Mouse (Mus musculus) kidney, embryonic 14.5 days (tissue): ENCODE data around the gene Gpc2. TPM values are rescaled to one million over a fixed set of nuclear protein-coding genes. Genes with fewer than 3 reads are reported as not detected.

Source experiments
- ATAC-seq: fragments of 200-750 bp; cut with Nextera tagmentation; 2 replicates; pipeline ENCODE4 v1.8.0; 2017; ENCODE audit warnings: moderate number of reproducible peaks, mild to moderate bottlenecking, moderate TSS enrichment, moderate library complexity; ENCODE audit not compliant: low FRiP score, low TSS enrichment
- H3K27ac ChIP-seq: fragments of 300-500 bp; sonication (generic); 2 replicates; pipeline ENCODE4 v1.5.1; 2014; ENCODE audit warnings: low read depth, mild to moderate bottlenecking, low read length, moderate library complexity, mixed read lengths
- H3K27me3 ChIP-seq: fragments of 300-500 bp; sonication (generic); 2 replicates; pipeline ENCODE4 v1.6.1; 2014; ENCODE audit warnings: mild to moderate bottlenecking, low read length; ENCODE audit not compliant: control insufficient read depth, insufficient read depth
- H3K36me3 ChIP-seq: fragments of 300-500 bp; sonication (generic); 2 replicates; pipeline ENCODE4 v1.6.1; 2014; ENCODE audit warnings: low read length, mixed read lengths; ENCODE audit not compliant: control insufficient read depth, insufficient read depth
- H3K4me1 ChIP-seq: fragments of 300-500 bp; sonication (generic); 2 replicates; pipeline ENCODE4 v1.6.1; 2014; ENCODE audit warnings: low read length, mixed read lengths; ENCODE audit not compliant: control insufficient read depth, insufficient read depth
- H3K4me2 ChIP-seq: fragments of 300-500 bp; sonication (generic); replicated peaks from 2 replicates; pipeline ENCODE4 v1.6.1; 2014; ENCODE audit warnings: low read depth, mild to moderate bottlenecking, low read length
- H3K4me3 ChIP-seq: fragments of 300-500 bp; sonication (generic); 2 replicates; pipeline ENCODE4 v1.5.1; 2014; ENCODE audit warnings: mild to moderate bottlenecking, low read length
- H3K9ac ChIP-seq: fragments of 300-500 bp; sonication (generic); 2 replicates; pipeline ENCODE4 v1.6.1; 2014; ENCODE audit warnings: low read depth, mild to moderate bottlenecking, low read length, moderate library complexity
- H3K9me3 ChIP-seq: fragments of 300-500 bp; sonication (generic); 2 replicates; pipeline ENCODE4 v1.6.1; 2016; ENCODE audit warnings: low read length; ENCODE audit not compliant: control insufficient read depth
- WGBS: fragments of 180-500 bp; shearing (Covaris S2); extraction: QIAGEN DNeasy Blood & Tissue Kit; methylation state at CpG from one replicate; pipeline ENCODE4 v1.1.7; 2014; 5-methylcytosine and 5-hydroxymethylcytosine counted together
- polyA plus RNA-seq: library from polyadenylated mRNA; unstranded; fragments of >200 nt; fragmentation: Nextera tagmentation; extraction: Ambion mirVana; gene quantifications from 2 replicates; pipeline ENCODE4 v1.2.1, GENCODE M21; 2014

Gene Gpc2
- polyA plus RNA-seq, 1 experiment from 2014 or later, result 5.1 TPM

DNA sequence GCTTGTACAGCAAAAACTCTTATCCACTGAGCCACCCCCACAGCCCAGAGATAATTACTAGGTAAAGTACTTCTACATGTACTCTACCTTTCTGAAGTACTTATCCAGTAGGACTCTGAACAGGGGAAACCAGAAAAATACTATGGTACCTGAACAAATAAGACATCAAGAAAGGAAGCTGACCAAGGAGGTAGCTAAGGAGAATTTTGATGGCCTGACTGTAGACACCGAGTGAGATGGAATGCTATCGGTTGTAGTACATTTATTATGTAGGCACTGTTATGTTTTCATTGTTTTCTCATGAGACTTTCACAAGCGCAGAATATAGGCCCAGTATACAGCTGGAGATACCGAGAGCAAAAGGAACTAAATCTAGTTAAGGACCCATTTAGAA is 22.2 kb downstream of the Gpc2 start:
- Histone ChIP-seq H3K4me2 (no peak overlapping the region), H3K9me3 (no peaks in the 10 kb centered on the region), H3K9ac (no peak overlapping the region), H3K4me1 (peaks cover 14% of the 10 kb centered on the region; the same call in 1 of the 2 replicates), H3K27me3 (no peaks in the 10 kb centered on the region), H3K36me3 (peaks cover 37% of the 10 kb centered on the region), H3K4me3 (no peak overlapping the region), H3K27ac (no peak overlapping the region)
- 96% methylated on average over 4 of the region's 4 CpGs for WGBS
- ATAC-seq, result no peak

DNA sequence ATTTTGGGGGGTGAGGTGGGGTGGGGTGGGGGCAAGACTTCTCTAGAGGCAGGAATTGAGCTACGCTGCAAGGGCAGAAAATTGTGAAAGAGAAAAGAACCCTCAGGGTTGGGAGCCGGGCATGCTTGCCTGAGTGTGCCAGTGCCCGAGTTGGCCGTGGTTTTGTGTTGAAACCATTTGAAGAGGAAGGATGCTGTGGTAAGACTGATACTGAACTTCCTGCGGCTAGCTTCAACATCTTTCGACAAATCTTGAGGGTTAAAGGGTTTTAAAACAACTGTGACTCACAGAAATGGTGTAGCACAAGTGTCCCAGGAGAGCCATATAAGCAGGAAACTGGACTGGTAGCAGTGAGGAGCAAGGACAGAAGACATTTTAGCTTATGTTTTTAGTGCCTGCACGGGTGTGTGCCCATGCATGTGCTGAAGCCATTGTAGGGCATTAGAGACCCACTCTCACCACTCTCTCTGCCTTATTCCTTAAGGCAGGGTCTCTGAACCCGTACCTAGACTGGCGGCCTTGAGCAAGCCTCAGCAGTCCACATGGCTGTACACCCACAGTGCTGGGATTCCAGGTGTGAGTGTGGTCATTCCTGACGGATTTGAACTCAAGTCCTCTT is 22.7 kb downstream of the Gpc2 start:
- no peak overlapping the region for H3K27ac ChIP-seq
- no peak overlapping the region for H3K4me2 ChIP-seq
- H3K36me3 ChIP-seq, result peaks cover 36% of the 10 kb centered on the region
- H3K4me3 ChIP-seq, result no peak overlapping the region
- ATAC-seq, result no peak
- H3K9me3 ChIP-seq, result no peaks in the 10 kb centered on the region
- 93% methylated on average over 10 of the region's 10 CpGs for WGBS
- H3K27me3 ChIP-seq, result no peaks in the 10 kb centered on the region
- H3K4me1 ChIP-seq, result peaks cover 10% of the 10 kb centered on the region; the same call in 1 of the 2 replicates
- H3K9ac ChIP-seq, result no peak overlapping the region

DNA sequence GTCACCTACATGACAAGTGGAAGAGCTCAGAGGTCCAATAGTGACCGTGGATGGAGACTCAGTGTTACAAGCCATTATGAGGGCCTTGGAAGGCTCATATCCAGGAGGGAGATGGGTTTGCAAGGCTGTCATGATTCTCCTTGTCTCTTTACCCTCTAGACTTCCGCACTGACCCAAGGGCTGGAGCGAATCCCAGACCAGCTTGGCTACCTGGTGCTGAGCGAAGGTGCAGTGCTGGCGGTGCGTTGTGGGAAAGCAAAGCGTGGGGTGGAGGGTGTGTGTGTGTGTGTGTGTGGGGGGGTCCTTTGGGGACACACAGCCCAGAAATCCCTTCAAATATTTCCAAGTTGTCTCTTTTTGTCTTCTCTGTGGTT is 23.7 kb downstream of the Gpc2 start:
- Histone ChIP-seq H3K27me3 (no peaks in the 10 kb centered on the region), H3K9me3 (no peaks in the 10 kb centered on the region), H3K36me3 (peaks cover 26% of the 10 kb centered on the region), H3K9ac (peak overlapping the region; percentile 68), H3K4me3 (peak overlapping the region; percentile 73), H3K4me1 (peaks cover 10% of the 10 kb centered on the region; the same call in 1 of the 2 replicates), H3K4me2 (peak overlapping the region; percentile 55), H3K27ac (peak overlapping the region; percentile 67; the same call in 1 of the 2 replicates)
- no peak; the same call in 1 of the 2 replicates for ATAC-seq
- 17% methylated on average over 7 of the region's 7 CpGs for WGBS

DNA sequence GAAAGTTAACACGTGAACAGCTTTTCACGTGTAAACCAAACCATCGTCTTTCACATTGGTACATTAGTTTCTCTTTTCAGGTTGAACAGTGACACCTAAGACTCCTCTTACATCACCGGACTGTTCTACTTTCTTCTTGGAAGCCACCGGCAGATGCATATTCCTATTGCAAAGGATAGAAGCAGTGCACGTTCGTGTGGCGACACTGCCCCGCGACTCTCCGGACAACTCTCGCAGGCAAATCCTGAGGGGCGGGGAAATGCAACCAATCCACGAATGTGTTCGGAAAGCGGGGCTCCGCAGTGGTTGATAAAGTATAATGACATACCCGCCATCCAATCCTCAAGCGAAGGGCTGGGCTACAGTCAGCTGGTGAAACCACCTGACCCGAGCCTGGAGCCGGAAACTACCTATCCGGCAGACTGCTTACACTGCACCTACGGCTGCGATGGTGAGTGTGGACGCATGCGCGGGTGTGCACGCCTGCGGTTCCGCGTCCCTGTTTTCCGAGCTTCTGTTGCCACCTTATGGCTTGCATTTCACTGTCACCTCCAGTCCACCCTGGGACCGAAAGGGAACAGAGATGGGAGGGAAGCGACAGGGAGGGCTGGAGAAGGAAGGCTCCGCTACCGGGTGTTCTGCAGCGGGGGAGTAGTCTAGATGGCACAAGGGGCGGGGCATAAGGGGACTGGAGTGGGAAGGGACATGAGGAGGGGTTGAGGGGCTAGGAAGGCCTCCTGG is 24.3 kb downstream of the Gpc2 start, which contains the start of gene Lamtor4:
Gene Lamtor4 (plus strand): TSS at position 130 of the 741 bp plus-strand sequence.
- peak within 1 kb of the TSS; percentile 73 for H3K4me3 ChIP-seq
- H3K36me3 ChIP-seq, result peaks cover 20% of the 10 kb centered on the region
- H3K4me2 ChIP-seq, result peak within 1 kb of the TSS; percentile 55
- H3K9ac ChIP-seq, result peak within 1 kb of the TSS; percentile 68
- WGBS, result under 1% methylated on average over 38 of the region's 38 CpGs
- peak; percentile 100 for ATAC-seq
- H3K9me3 ChIP-seq, result no peaks in the 10 kb centered on the region
- peaks cover 10% of the 10 kb centered on the region; the same call in 1 of the 2 replicates for H3K4me1 ChIP-seq
- H3K27me3 ChIP-seq, result no peaks in the 10 kb centered on the region
- H3K27ac ChIP-seq, result peak within 1 kb of the TSS; percentile 67; the same call in 1 of the 2 replicates

DNA sequence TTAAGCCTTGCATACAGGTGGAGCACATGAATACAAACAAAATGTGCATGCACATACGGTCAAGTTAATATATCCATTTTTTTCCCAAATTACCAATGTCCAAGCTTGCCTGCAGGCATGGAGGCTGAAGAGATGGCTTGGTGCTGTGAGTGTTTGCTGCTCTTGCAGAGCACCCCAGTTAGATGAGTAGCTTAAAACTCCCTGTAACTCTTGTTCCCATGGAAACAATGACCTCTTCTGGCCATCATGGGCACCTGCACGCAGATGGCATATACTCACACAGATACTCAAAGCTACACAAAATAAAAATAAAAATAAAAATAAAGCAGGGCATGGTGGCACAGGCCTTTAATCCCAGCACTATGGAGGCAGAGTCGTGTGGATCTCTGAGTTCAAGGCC is 26.7 kb downstream of the Gpc2 start:
- Histone ChIP-seq H3K9me3 (no peaks in the 10 kb centered on the region), H3K9ac (no peak overlapping the region), H3K4me2 (no peak overlapping the region), H3K36me3 (no peaks in the 10 kb centered on the region), H3K4me1 (peaks cover 10% of the 10 kb centered on the region; the same call in 1 of the 2 replicates), H3K27me3 (no peaks in the 10 kb centered on the region), H3K27ac (no peak overlapping the region), H3K4me3 (no peak overlapping the region)
- ATAC-seq, result no peak
- WGBS, result 93% methylated on average over 3 of the region's 3 CpGs

DNA sequence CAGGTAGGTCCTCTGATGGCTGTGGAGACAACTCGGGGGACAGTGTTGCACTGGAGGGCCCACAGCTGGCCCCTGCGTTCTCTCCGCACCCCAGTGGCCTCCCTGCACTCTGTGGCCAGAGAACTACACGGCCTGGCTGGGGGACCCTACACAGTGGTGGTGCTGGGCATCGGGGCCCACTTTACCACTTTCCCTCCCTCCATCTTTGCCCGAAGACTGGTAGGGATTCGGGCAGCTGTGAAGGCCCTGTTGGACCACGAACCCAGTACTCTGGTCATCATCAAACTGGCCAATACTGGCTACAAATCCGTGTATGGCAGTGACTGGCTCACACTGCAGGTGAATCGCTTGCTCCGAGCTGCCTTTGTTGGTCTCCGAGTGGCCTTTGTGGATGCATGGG is 28.7 kb downstream of the Gpc2 start:
- Histone ChIP-seq H3K9ac (no peak overlapping the region), H3K27ac (no peak overlapping the region), H3K36me3 (no peaks in the 10 kb centered on the region), H3K4me2 (no peak overlapping the region), H3K9me3 (no peaks in the 10 kb centered on the region), H3K27me3 (no peaks in the 10 kb centered on the region), H3K4me1 (peaks cover 7% of the 10 kb centered on the region; the same call in 1 of the 2 replicates), H3K4me3 (no peak overlapping the region)
- WGBS, result 87% methylated on average over 12 of the region's 12 CpGs
- no peak for ATAC-seq

DNA sequence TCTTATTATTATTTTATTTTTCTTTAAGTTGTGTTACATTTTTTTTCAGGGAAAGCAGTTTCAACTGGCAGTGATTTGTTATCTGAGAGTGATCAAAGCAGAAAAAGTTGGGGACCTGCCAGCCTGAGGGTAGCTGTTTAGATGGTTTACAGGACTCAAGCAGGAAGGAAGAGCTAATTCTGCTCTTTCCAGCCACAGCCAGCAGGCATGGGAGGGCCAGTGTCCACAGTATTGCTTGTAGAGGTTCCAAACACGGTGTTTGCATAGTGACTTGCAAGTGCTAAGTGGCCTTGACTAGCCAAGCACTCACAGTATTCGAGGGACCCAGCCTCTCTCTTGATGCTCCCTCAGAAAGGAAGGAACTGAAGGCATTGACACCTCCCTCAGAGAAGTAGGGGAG is 38.3 kb downstream of the Gpc2 start:
- no peak overlapping the region for H3K4me3 ChIP-seq
- H3K4me2 ChIP-seq, result no peak overlapping the region
- 42% methylated on average over 2 of the region's 2 CpGs for WGBS
- H3K27ac ChIP-seq, result no peak overlapping the region
- H3K4me1 ChIP-seq, result no peaks in the 10 kb centered on the region
- no peak overlapping the region for H3K9ac ChIP-seq
- H3K9me3 ChIP-seq, result no peaks in the 10 kb centered on the region
- no peaks in the 10 kb centered on the region for H3K36me3 ChIP-seq
- ATAC-seq, result no peak
- H3K27me3 ChIP-seq, result no peaks in the 10 kb centered on the region

DNA sequence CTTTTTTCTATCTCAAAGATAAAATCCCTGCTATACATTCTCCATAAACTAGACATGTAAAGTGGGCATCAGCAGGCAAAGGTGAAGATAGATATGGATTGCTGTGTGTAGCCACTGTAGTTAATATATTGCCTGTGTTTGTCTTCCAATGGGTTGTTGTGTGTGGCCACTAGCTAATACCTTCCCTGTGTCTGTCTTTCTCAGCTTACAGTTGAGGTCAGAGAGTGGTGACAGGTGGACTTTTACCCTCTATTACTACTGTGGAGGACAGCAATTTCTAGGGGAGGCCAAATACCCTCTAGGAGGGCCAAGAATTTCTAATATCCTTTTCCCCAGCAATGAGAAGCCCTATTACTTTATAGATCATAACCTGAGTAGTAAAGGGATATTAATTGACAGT is 45.6 kb downstream of the Gpc2 start:
- no peak for ATAC-seq
- Histone ChIP-seq H3K27ac (peak overlapping the region; percentile 80), H3K27me3 (no peaks in the 10 kb centered on the region), H3K9ac (no peak overlapping the region), H3K9me3 (no peaks in the 10 kb centered on the region), H3K4me1 (no peaks in the 10 kb centered on the region), H3K4me3 (no peak overlapping the region), H3K4me2 (no peak overlapping the region), H3K36me3 (no peaks in the 10 kb centered on the region)

DNA sequence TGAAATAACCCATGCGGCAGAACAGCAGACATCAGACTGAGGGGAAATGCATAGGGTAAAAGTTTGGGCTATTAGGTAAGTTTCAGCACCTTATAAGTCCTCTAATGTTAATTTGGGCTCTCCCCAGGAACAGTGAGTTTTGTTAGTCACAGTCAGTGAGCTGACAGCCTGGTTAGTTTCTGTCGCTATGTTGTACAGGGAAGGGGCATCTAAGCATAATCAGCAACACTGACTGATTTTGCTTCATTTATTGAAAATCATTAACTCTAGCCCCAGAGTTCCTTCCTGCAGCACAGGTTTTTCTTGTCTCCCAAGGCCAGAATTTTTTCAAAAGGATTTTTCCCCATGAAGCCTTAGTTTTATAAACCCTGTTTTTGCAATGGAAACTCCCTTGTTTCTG is 46.0 kb downstream of the Gpc2 start:
- Histone ChIP-seq H3K27ac (peak overlapping the region; percentile 80; the same call in 1 of the 2 replicates), H3K36me3 (no peaks in the 10 kb centered on the region), H3K9ac (no peak overlapping the region), H3K27me3 (no peaks in the 10 kb centered on the region), H3K4me2 (no peak overlapping the region), H3K9me3 (no peaks in the 10 kb centered on the region), H3K4me3 (no peak overlapping the region), H3K4me1 (no peaks in the 10 kb centered on the region)
- 78% methylated on average over 2 of the region's 2 CpGs for WGBS
- ATAC-seq, result no peak
